Mouse (Mus musculus) yolk sac, embryonic 10.5 days (tissue): ENCODE measurements around the gene Dpf3.

ENCODE experiments used
- DNase-seq: peaks from one replicate; pipeline ENCODE4 v3.0.0-alpha.2; 2017; ENCODE audit warnings: low spot score

Gene Dpf3

DNA sequence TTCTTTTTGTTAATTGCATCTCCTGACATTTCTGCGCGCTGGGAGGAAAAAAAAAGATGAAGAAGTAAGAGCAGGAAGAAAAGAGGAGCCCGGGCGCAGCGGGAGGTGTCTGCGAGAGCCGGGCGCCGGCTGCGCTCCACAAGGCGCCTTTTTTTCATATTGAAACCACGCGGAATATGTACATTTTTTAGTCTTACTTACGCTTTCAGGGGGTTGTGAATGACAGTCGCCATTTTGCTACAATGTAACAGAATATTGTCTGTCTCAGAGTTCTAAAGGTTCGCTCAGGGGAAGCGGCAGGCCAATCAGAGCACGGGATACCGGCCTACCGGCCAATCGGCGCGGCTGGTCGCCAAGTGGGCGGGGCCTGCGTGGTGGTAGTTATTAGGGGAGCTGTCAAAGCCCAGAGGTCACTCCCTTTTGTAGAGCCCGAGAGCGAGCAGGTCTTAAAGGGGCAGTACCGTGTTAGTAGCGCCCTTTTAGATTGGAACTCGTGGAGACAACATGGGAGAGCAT, at the start of gene Dpf3:
Dpf3 (minus strand) TSS at position 241 of the 516 bp plus-strand sequence.
- peak; percentile 99 for DNase-seq

DNA sequence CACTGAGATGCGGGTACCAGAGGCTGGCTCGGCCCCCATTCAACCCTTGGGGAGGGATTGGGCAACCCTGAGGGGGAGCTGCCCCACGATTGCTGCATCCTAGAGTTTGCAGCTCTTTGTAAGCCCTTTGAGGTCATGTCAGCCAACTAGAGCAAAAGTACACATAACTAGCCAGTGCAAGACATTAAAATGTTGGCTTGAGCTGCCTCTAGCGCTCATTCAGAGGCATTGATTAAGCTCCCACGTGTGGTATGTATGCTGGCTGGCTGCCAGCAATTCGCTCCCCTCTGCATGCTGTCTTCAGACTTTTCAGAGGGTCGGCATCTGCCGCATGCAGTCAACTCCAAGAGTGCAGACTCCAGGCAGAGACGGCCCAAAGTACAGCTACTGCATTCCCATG, 48.5 kb upstream of the Dpf3 start:
- no peak for DNase-seq

- no peak for DNase-seq
Observed at GRCm38 (mm10) chr12:83535428-83535827, 47.9 kb upstream of the Dpf3 start.

- no peak for DNase-seq
Observed at GRCm38 (mm10) chr12:83534190-83534589, 46.7 kb upstream of the Dpf3 start.

- DNase-seq = no peak
Observed at GRCm38 (mm10) chr12:83532966-83533365, 45.5 kb upstream of the Dpf3 start.

DNA sequence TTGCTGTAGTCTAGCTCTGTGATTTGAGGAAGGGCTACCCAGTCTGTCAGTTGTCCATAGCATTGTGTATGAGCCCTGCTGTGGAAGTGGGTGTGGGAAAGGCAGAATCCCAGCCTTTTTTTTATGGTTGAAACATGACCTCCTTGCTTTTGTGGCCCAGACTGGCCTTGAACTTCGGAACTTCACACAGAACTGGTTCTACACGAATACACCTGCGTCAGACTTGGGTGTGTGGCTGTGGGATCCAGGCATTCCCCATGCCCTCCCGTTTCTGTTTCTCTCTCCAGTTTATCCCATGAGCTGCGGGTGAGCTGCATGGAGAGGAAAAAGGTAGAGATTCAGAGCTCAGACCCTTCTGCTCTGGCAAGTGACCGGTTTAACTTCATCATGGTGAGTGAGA, 44.5 kb upstream of the Dpf3 start:
- DNase-seq = no peak

- DNase-seq = no peak
Observed at GRCm38 (mm10) chr12:83528665-83529064, 41.1 kb upstream of the Dpf3 start.

GRCm38 (mm10) chr12:83527816-83528215, 40.3 kb upstream of the Dpf3 start:
- no peak for DNase-seq

DNA sequence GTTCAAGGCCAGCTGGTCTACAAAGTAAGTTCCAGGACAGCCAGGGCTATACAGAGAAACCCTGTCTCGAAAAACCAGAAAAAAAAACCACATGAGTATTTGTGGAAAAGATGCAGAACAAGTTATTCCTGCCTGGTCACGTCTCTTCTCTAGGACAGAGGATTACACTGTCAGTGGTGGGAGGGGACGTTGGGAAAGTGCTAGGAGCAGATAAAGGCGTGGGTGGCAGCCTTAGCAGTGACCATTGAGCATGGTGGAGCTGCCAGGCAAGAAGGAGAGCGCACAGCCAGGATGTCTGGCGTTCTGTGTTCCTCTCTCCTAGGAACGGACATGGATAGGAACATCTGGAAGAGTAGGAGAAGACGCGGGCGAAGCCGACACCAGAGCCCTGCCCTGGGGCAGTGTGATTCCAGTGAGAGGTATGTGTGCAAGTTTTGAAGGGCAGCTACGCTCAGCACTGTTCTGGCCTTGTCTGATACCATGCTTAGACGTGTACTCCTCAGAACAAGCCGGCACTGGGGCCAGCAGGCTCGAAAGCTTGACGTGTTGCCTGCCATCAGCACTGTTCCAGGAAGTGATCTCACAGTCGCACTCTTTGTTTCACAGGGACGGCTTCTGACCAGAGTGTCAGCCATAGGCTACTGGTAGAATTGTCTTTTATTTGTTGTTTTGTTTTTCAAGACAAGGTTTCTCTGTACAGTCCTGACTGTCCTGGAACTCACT, 38.5 kb upstream of the Dpf3 start:
- no peak for DNase-seq

DNA sequence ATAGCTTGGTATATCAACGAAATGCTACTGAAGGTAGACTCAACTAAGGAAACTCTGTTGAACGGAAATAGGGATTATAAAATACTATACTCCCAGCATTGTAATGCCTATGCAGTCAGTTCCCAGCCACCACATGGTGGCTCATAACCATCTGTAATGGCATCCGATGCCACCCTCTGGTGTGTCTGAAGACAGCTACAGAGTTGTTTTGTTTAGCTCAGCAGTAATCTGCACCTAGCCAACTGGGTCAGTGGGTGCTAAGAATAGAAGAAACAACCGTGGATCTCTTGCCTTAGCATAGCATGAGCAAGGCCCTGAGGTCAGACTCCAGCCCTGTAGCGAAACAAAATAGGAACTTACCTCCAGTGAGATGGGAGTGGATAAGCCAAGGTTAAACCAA, 36.8 kb upstream of the Dpf3 start:
- DNase-seq = no peak

- DNase-seq = no peak
Observed at GRCm38 (mm10) chr12:83523892-83524291, 36.4 kb upstream of the Dpf3 start.

GRCm38 (mm10) chr12:83523056-83523455, 35.5 kb upstream of the Dpf3 start:
- DNase-seq = no peak

DNA sequence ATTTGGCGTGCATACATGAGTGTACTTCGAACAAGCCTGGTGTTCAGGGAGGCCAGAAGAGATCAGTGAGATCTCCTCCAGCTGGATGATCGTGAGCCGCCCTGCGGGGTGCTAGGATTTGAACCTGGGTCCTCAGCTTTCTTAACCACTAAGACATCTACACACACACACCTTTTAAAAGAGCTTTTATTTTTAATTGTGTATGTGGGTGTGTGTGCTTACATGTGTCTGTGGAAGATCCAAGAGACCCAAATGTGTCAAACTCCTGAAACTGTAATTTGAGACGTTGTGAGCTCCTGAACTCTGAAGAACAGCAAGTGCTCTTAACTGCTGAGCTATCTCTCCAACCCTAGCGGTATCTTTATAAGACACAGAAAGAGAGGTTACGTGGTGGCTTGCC, 33.6 kb upstream of the Dpf3 start:
- DNase-seq = no peak

- DNase-seq = peak; percentile 96
Observed at GRCm38 (mm10) chr12:83520311-83520890, 32.9 kb upstream of the Dpf3 start, which contains the start of gene Dcaf4. Dcaf4 (plus strand) TSS chr12:83520466.

GRCm38 (mm10) chr12:83517580-83517979, 30.1 kb upstream of the Dpf3 start:
- no peak for DNase-seq

- DNase-seq = no peak
Observed at GRCm38 (mm10) chr12:83514216-83514615, 26.7 kb upstream of the Dpf3 start.

GRCm38 (mm10) chr12:83513185-83513584, 25.7 kb upstream of the Dpf3 start:
- no peak for DNase-seq

DNA sequence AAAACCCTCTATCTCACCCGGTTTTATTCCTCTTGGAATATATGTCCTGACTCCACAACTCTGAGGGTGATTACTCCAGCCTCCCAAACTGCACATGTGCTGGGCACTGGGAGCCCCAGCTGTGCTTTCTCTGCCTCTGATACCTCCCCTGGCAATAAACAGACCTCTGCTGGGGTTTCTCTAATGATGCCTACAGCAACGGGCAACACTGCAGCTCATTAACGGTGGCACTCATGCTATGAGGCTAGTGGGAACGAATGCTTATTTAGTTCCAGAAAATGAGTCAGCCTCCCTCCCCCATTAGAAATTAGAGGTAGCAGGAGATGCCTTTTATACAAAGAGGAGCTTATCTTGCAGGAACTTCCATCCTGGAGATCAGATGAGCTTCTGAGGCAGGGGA, 25.3 kb upstream of the Dpf3 start:
- DNase-seq = no peak

GRCm38 (mm10) chr12:83510586-83510985, 23.1 kb upstream of the Dpf3 start:
- DNase-seq = no peak

GRCm38 (mm10) chr12:83506543-83506942, 19.0 kb upstream of the Dpf3 start:
- peak; percentile 47 for DNase-seq

DNA sequence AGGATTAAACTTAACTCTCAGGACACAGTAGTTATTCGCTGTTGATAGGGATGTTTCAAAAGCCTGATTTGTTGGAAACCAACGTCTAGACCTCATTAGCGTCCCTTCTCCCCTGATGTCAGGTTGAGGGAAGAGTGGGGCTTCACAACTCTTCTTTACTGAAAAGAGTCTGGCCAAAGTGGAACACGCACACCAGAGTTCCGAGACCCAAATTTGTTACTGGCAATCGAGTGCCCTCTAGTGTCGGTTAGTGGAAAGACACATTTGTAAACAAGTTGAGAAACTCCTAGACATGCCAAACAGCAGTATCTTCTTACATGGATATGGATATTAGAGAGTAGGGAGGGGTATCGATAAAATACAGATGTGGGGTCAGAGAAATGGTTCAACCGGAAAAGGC, 14.7 kb upstream of the Dpf3 start:
- peak; percentile 60 for DNase-seq

GRCm38 (mm10) chr12:83499256-83499655, 11.7 kb upstream of the Dpf3 start:
- DNase-seq = no peak

- DNase-seq = no peak
Observed at GRCm38 (mm10) chr12:83497959-83498358, 10.4 kb upstream of the Dpf3 start.

- no peak for DNase-seq
Observed at GRCm38 (mm10) chr12:83496736-83497135, 9.2 kb upstream of the Dpf3 start.
